In the genomic region with DNA sequence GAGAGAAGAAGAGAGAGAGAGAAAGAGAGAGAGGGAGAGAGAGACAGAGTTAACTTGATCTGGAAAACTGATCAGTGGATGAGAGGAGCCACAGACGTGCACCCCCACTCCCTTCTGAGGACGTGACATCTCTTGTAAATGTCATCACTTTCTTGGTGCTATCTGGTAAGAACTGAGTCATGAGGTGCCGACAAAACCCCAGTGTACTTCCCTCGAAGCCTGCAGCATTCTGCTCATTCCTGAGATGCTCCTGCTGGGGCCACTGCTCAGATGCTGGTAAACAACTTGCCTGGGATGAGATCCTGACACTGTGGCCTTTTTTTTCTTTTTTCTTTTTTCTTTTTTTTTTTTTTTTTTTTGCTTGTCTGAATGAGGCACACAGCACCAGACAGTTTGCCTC, we compare ENCODE assay signal across 15 mouse cellular contexts. TPM values are rescaled to one million over a fixed set of nuclear protein-coding genes. Genes with fewer than 3 reads are reported as not detected.
"Had no signal": no experiment of that assay in that cellular context is flagged by ENCODE, and none has a peak within 500 bp of the region (broad histone marks: within the 10 kb centered on the region; RNA-seq: fewer than 3 reads in every experiment).

No protein-coding gene starts in this region.

- H3K4me1 ChIP-seq: limb, embryonic 15.5 days; liver, embryonic 12.5 days; midbrain, embryonic 10.5 days; neural tube, embryonic 15.5 days had no signal

- H3K27me3 ChIP-seq: limb, embryonic 15.5 days; liver, embryonic 12.5 days; neural tube, embryonic 15.5 days had no signal

- H3K9ac ChIP-seq: limb, embryonic 15.5 days; liver, embryonic 12.5 days; neural tube, embryonic 15.5 days had no signal

- H3K27ac ChIP-seq: limb, embryonic 15.5 days; liver, embryonic 12.5 days; midbrain, embryonic 10.5 days; neural tube, embryonic 15.5 days had no signal

- H3K36me3 ChIP-seq: limb, embryonic 15.5 days; liver, embryonic 12.5 days; midbrain, embryonic 10.5 days; neural tube, embryonic 15.5 days had no signal

- DNase-seq: kidney, adult 9 months; kidney, postnatal 14 days; layer of hippocampus, postnatal 36 days; lung, postnatal 4 days; midbrain, embryonic 14.5 days; right cerebral cortex, adult 18-20 months; right cerebral cortex, postnatal 25 days; thymus, postnatal 36 days had no signal

- H3K4me3 ChIP-seq: limb, embryonic 15.5 days; liver, embryonic 12.5 days; midbrain, embryonic 10.5 days; myocyte; neural tube, embryonic 15.5 days had no signal

- H3K4me2 ChIP-seq: limb, embryonic 15.5 days; liver, embryonic 12.5 days; neural tube, embryonic 15.5 days had no signal

- ATAC-seq: liver, embryonic 12.5 days; lung, postnatal 0 days had no signal

- H3K9me3 ChIP-seq: limb, embryonic 15.5 days; liver, embryonic 12.5 days; midbrain, embryonic 10.5 days; neural tube, embryonic 15.5 days had no signal

RNA-seq across cellular contexts. Expression of gene Wt1, which starts 36.4 kb away (rescaled TPM):
- total RNA-seq: layer of hippocampus, postnatal 36 days; megakaryocyte, adult 5-6 weeks had no signal
- polyA plus RNA-seq: midbrain, embryonic 10.5 days; midbrain, embryonic 14.5 days; myocyte had no signal
